Mouse (Mus musculus): ENCODE measurements around the gene Speg. TPM values are rescaled to one million over a fixed set of nuclear protein-coding genes. Genes with fewer than 3 reads are reported as not detected.
A peak's percentile ranks its signal among the peaks of the same experiment; 100 is the strongest.

Gene Speg
- polyA plus RNA-seq, 1 experiment from 2014 or later, result 20.1 TPM

- no peaks in the 10 kb centered on the region for H3K9me3 ChIP-seq (ENCODE audit: control insufficient read depth)
- no peaks in the 10 kb centered on the region for H3K36me3 ChIP-seq (ENCODE audit: control insufficient read depth, insufficient read depth)
- no peak overlapping the region for H3K4me3 ChIP-seq (ENCODE audit: low read depth, low read length)
- H3K4me1 ChIP-seq (replicated peaks; ENCODE audit: control insufficient read depth, insufficient read depth, low read length), result no peaks in the 10 kb centered on the region
- TF ChIP-seq CTCF (IDR thresholded peaks at IDR 0.05; ENCODE audit: low read depth), result no peak
- 82% methylated on average over 3 of the region's 3 CpGs for WGBS
- H3K27me3 ChIP-seq (replicated peaks; ENCODE audit: control insufficient read depth, insufficient read depth, low read length), result peaks cover 13% of the 10 kb centered on the region; the same call in 1 of the 2 replicates
- ATAC-seq, result no peak
- H3K4me2 ChIP-seq (replicated peaks; ENCODE audit: low read depth), result no peak overlapping the region
- H3K27ac ChIP-seq (ENCODE audit: low read depth, low read length), result no peak overlapping the region
- no peak overlapping the region for H3K9ac ChIP-seq (ENCODE audit: low read depth, low read length)
These were observed 2.6 kb upstream of the Speg start for GRCm38 (mm10) chr1:75372450-75372849.

DNA sequence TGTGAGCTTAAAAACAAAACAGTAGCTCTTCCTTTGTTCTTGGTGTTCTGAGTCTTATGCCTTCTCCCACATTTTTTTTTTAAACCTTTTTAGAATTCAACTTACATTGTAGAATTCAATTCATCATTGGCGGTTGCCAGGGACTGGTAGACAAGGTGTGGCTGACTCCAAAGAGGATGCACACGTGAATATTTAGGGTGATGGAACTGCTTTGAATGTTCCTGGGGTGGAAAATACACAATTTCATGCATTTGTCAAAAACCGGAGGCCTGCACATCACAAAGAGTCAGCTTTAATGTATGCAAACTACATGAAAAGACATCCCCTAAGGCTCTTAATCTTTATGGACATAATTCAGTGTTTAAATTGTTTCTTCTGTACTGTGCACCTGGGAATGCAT is 1.8 kb upstream of the Speg start:
- 75% methylated on average over 3 of the region's 3 CpGs for WGBS
- Histone ChIP-seq H3K9me3 (ENCODE audit: control insufficient read depth) (no peaks in the 10 kb centered on the region), H3K27ac (ENCODE audit: low read depth, low read length) (no peak overlapping the region)

DNA sequence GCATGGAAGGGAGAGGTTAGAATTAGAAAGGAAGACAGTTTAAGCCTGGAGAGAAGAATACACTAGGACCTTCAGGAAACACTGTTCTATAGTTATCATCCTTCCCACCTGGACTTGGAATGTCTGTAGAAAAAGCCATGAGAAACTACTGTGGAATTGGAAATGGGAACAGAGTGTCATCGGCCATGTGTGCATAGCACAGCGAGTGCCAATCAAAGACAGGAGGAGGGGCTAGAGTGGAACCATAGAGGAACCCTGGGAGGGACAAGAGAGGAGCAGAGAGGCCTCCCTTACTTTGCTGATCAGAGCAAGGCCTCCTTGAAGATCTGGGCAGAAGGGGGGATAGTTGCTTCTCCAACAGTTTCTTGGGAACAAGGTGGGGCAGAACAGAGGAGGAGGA is 4.1 kb downstream of the Speg start:
- ATAC-seq, result no peak
- peaks cover 11% of the 10 kb centered on the region; the same call in 1 of the 2 replicates for H3K27me3 ChIP-seq (replicated peaks; ENCODE audit: control insufficient read depth, insufficient read depth, low read length)
- H3K4me3 ChIP-seq (ENCODE audit: low read depth, low read length), result no peak overlapping the region
- no peaks in the 10 kb centered on the region for H3K4me1 ChIP-seq (replicated peaks; ENCODE audit: control insufficient read depth, insufficient read depth, low read length)
- H3K4me2 ChIP-seq (replicated peaks; ENCODE audit: low read depth), result no peak overlapping the region
- 62% methylated on average over 2 of the region's 2 CpGs for WGBS
- H3K9ac ChIP-seq (ENCODE audit: low read depth, low read length), result no peak overlapping the region
- H3K27ac ChIP-seq (ENCODE audit: low read depth, low read length), result no peak overlapping the region
- no peak for TF ChIP-seq CTCF (IDR thresholded peaks at IDR 0.05; ENCODE audit: low read depth)
- H3K36me3 ChIP-seq (ENCODE audit: control insufficient read depth, insufficient read depth), result no peaks in the 10 kb centered on the region; the same call in 1 of the 2 replicates
- H3K9me3 ChIP-seq (ENCODE audit: control insufficient read depth), result no peaks in the 10 kb centered on the region

More for the DNA sequence above, 1.8 kb upstream of the Speg start:
- peaks cover 13% of the 10 kb centered on the region; the same call in 1 of the 2 replicates for H3K27me3 ChIP-seq (replicated peaks; ENCODE audit: control insufficient read depth, insufficient read depth, low read length)
- H3K36me3 ChIP-seq (ENCODE audit: control insufficient read depth, insufficient read depth), result no peaks in the 10 kb centered on the region
- no peak overlapping the region for H3K4me2 ChIP-seq (replicated peaks; ENCODE audit: low read depth)
- H3K4me3 ChIP-seq (ENCODE audit: low read depth, low read length), result no peak overlapping the region
- H3K9ac ChIP-seq (ENCODE audit: low read depth, low read length), result no peak overlapping the region
- ATAC-seq, result no peak
- H3K4me1 ChIP-seq (replicated peaks; ENCODE audit: control insufficient read depth, insufficient read depth, low read length), result no peaks in the 10 kb centered on the region
- no peak for TF ChIP-seq CTCF (IDR thresholded peaks at IDR 0.05; ENCODE audit: low read depth)

- WGBS, result 83% methylated on average over 8 of the region's 8 CpGs
- no peak overlapping the region for H3K4me2 ChIP-seq (replicated peaks; ENCODE audit: low read depth)
- peaks cover 5% of the 10 kb centered on the region; the same call in 1 of the 2 replicates for H3K27me3 ChIP-seq (replicated peaks; ENCODE audit: control insufficient read depth, insufficient read depth, low read length)
- H3K36me3 ChIP-seq (ENCODE audit: control insufficient read depth, insufficient read depth), result no peaks in the 10 kb centered on the region; the same call in 1 of the 2 replicates
- H3K4me3 ChIP-seq (ENCODE audit: low read depth, low read length), result no peak overlapping the region
- ATAC-seq, result no peak
- no peaks in the 10 kb centered on the region for H3K9me3 ChIP-seq (ENCODE audit: control insufficient read depth)
- H3K9ac ChIP-seq (ENCODE audit: low read depth, low read length), result no peak overlapping the region
- no peak overlapping the region for H3K27ac ChIP-seq (ENCODE audit: low read depth, low read length)
- no peak for TF ChIP-seq CTCF (IDR thresholded peaks at IDR 0.05; ENCODE audit: low read depth)
- H3K4me1 ChIP-seq (replicated peaks; ENCODE audit: control insufficient read depth, insufficient read depth, low read length), result no peaks in the 10 kb centered on the region
These were observed 4.8 kb downstream of the Speg start for GRCm38 (mm10) chr1:75379931-75380330.

DNA sequence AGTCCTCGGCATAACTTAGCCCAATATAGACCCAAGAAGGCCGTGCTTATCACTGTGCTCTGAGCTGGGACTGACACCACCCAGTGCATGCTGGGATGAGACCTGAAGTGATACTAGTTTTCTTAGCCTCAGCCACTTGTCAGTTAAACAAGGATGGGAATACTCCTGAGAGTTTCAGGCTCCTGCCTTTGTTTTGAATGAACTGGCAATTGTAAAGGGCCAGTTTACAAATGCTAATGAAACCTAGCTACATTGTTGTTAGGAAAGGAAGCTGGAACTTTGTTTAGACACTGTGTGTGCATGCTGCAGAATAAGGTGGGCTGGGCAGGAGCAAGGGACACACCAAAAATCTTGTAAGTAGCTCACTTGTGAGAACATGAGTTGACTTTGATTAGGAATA is 5.9 kb downstream of the Speg start:
- 37% methylated on average over 2 of the region's 2 CpGs for WGBS
- no peak overlapping the region for H3K4me3 ChIP-seq (ENCODE audit: low read depth, low read length)
- TF ChIP-seq CTCF (IDR thresholded peaks at IDR 0.05; ENCODE audit: low read depth), result no peak
- no peak for ATAC-seq
- H3K9me3 ChIP-seq (ENCODE audit: control insufficient read depth), result no peaks in the 10 kb centered on the region
- H3K27ac ChIP-seq (ENCODE audit: low read depth, low read length), result no peak overlapping the region
- no peak overlapping the region for H3K4me2 ChIP-seq (replicated peaks; ENCODE audit: low read depth)
- H3K36me3 ChIP-seq (ENCODE audit: control insufficient read depth, insufficient read depth), result no peaks in the 10 kb centered on the region; the same call in 1 of the 2 replicates
- H3K27me3 ChIP-seq (replicated peaks; ENCODE audit: control insufficient read depth, insufficient read depth, low read length), result peaks cover 1% of the 10 kb centered on the region; the same call in 1 of the 2 replicates
- H3K4me1 ChIP-seq (replicated peaks; ENCODE audit: control insufficient read depth, insufficient read depth, low read length), result no peaks in the 10 kb centered on the region
- no peak overlapping the region for H3K9ac ChIP-seq (ENCODE audit: low read depth, low read length)

- H3K4me3 ChIP-seq (ENCODE audit: low read depth, low read length), result peak overlapping the region; percentile 57
- H3K36me3 ChIP-seq (ENCODE audit: control insufficient read depth, insufficient read depth), result no peaks in the 10 kb centered on the region; the same call in 1 of the 2 replicates
- WGBS, result 5% methylated on average over 39 of the region's 60 CpGs
- ATAC-seq, result peak; percentile 11; the same call in 1 of the 2 replicates
- H3K9ac ChIP-seq (ENCODE audit: low read depth, low read length), result peak overlapping the region; percentile 50
- H3K9me3 ChIP-seq (ENCODE audit: control insufficient read depth), result no peaks in the 10 kb centered on the region
- peak; percentile 26 for TF ChIP-seq CTCF (IDR thresholded peaks at IDR 0.05; ENCODE audit: low read depth)
- peak overlapping the region; percentile 94 for H3K4me2 ChIP-seq (replicated peaks; ENCODE audit: low read depth)
- no peaks in the 10 kb centered on the region for H3K27me3 ChIP-seq (replicated peaks; ENCODE audit: control insufficient read depth, insufficient read depth, low read length)
- H3K27ac ChIP-seq (ENCODE audit: low read depth, low read length), result peak overlapping the region; percentile 35; the same call in 1 of the 2 replicates
- H3K4me1 ChIP-seq (replicated peaks; ENCODE audit: control insufficient read depth, insufficient read depth, low read length), result no peaks in the 10 kb centered on the region
These were observed 6.6 kb downstream of the Speg start for GRCm38 (mm10) chr1:75381482-75382355.

Data from intestine, postnatal 0 days (tissue).